Mouse (Mus musculus) heart, postnatal 0 days (tissue): Measurements from ENCODE around the gene Ppp1r27.

ENCODE experiments used
- CTCF ChIP-seq: IDR thresholded peaks from 2 replicates; pipeline ENCODE4 v1.5.1; 2016; ENCODE audit warnings: antibody characterized with exemption, control low read depth, low read depth
- EP300 ChIP-seq: IDR thresholded peaks from 2 replicates; pipeline ENCODE4 v1.6.1; 2016; ENCODE audit warnings: antibody characterized with exemption, low read depth

GRCm38 (mm10) chr11:120583937-120584336 is 33.0 kb upstream of the Ppp1r27 start:
- no peak for TF ChIP-seq CTCF
- TF ChIP-seq EP300 = no peak
